Mouse (Mus musculus) lung, embryonic 14.5 days (tissue): ENCODE results near the gene Mogat2. TPM values are rescaled to one million over a fixed set of nuclear protein-coding genes. Genes with fewer than 3 reads are reported as not detected.

Experiments used
- ATAC-seq: fragments of 200-750 bp; cut with Nextera tagmentation; 2 replicates; pipeline ENCODE4 v1.8.0; 2017; ENCODE audit warnings: mild to moderate bottlenecking, moderate TSS enrichment, moderate library complexity; ENCODE audit not compliant: insufficient read depth
- DNase-seq: peaks from one replicate; pipeline ENCODE4 v3.0.0-alpha.2; 2015
- H3K27ac ChIP-seq: fragments of 300-500 bp; sonication (generic); 2 replicates; pipeline ENCODE4 v1.5.1; 2014; ENCODE audit warnings: low read depth, mild to moderate bottlenecking, moderate library complexity
- H3K27me3 ChIP-seq: fragments of 300-500 bp; sonication (generic); 2 replicates; pipeline ENCODE4 v1.6.1; 2014; ENCODE audit warnings: low read length, control low read depth; ENCODE audit not compliant: insufficient read depth
- H3K36me3 ChIP-seq: fragments of 300-500 bp; sonication (generic); 2 replicates; pipeline ENCODE4 v1.6.1; 2014; ENCODE audit warnings: control low read depth; ENCODE audit not compliant: insufficient read depth
- H3K4me1 ChIP-seq: fragments of 300-500 bp; sonication (generic); 2 replicates; pipeline ENCODE4 v1.6.1; 2014; ENCODE audit warnings: antibody characterized with exemption, control low read depth; ENCODE audit not compliant: insufficient read depth
- H3K4me2 ChIP-seq: fragments of 300-500 bp; sonication (generic); 2 replicates; pipeline ENCODE4 v1.6.1; 2014; ENCODE audit warnings: mild to moderate bottlenecking
- H3K4me3 ChIP-seq: fragments of 300-500 bp; sonication (generic); 2 replicates; pipeline ENCODE4 v1.5.1; 2014; ENCODE audit warnings: low read depth, low read length
- H3K9ac ChIP-seq: fragments of 300-500 bp; sonication (generic); 2 replicates; pipeline ENCODE4 v1.6.1; 2014
- H3K9me3 ChIP-seq: fragments of 300-500 bp; sonication (generic); 2 replicates; pipeline ENCODE4 v1.6.1; 2016; ENCODE audit warnings: low read depth, low read length, control low read depth
- CTCF ChIP-seq: IDR thresholded peaks from 2 replicates; pipeline ENCODE4 v1.5.1; 2016; ENCODE audit warnings: antibody characterized with exemption, low read depth
- WGBS: fragments of 180-500 bp; shearing (Covaris S2); extraction: QIAGEN DNeasy Blood & Tissue Kit; methylation state at CpG from one replicate; pipeline ENCODE4 v1.1.7; 2014; 5-methylcytosine and 5-hydroxymethylcytosine counted together
- polyA plus RNA-seq: library from polyadenylated mRNA; unstranded; fragments of >200 nt; fragmentation: Nextera tagmentation; extraction: Ambion mirVana; gene quantifications from 2 replicates; pipeline ENCODE4 v1.2.1, GENCODE M21; 2014

The Mogat2 gene
- polyA plus RNA-seq, result 1.4 and 1.6 TPM in 2 replicates

DNA sequence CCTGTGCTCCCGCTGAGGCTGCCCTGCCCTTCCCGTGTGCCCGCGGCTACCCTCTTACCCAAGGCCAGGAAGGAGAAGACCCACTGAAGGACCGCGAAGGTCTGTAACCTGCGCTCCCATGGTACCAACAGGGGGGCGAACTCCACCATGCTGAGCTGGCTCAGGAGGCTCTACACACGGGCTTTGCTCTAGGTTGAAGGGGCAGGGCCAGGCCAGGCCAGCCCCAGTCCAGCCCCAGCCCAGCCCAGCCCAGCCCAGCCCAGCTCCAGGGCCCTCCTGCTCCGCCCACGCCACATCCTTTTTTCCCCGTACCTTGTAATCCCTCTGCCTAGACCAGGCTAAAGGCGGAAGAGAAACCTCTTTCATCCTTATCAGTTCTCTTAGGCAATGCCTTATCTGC lies at the start of gene Mogat2:
Mogat2 (minus strand) TSS at position 203 of the 400 bp plus-strand sequence.
- peak; percentile 87 for ATAC-seq
- H3K27me3 ChIP-seq, result peaks cover 8% of the 10 kb centered on the region; the same call in 1 of the 2 replicates
- peak; percentile 39 for DNase-seq
- no peak for TF ChIP-seq CTCF
- H3K4me3 ChIP-seq, result peak within 1 kb of the TSS; percentile 9; the same call in 1 of the 2 replicates
- H3K9me3 ChIP-seq, result no peaks in the 10 kb centered on the region
- no peaks in the 10 kb centered on the region for H3K36me3 ChIP-seq
- WGBS, result 4% methylated on average over 13 of the region's 13 CpGs
- no peak within 1 kb of the TSS for H3K27ac ChIP-seq
- peak within 1 kb of the TSS; percentile 55 for H3K4me2 ChIP-seq
- peaks cover 7% of the 10 kb centered on the region; the same call in 1 of the 2 replicates for H3K4me1 ChIP-seq
- no peak within 1 kb of the TSS for H3K9ac ChIP-seq

DNA sequence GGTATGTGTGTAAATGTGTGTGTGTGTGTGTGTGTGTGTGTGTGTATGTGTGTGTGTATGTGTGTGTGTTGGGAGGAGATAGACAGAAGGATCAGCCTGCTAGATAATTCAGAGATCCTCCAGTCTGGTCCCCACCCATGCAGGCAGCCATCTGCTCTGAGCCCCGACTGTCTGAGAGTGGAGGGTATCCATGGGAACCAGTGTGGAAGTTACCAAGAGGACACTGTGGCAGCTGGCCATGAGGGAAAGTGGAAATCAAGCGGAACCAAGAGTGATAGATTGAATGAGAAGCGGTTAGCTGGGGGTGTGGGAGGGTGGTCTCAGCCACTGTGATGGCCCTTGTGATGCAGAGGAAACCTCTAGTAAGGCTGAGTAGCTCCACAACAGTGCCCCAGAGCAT lies 48.9 kb upstream of the Mogat2 start:
- 44% methylated on average over 3 of the region's 3 CpGs for WGBS
- H3K4me1 ChIP-seq, result no peaks in the 10 kb centered on the region
- no peak overlapping the region for H3K4me3 ChIP-seq
- H3K9ac ChIP-seq, result no peak overlapping the region
- H3K27ac ChIP-seq, result no peak overlapping the region
- no peaks in the 10 kb centered on the region for H3K9me3 ChIP-seq
- no peaks in the 10 kb centered on the region for H3K36me3 ChIP-seq
- DNase-seq (no peak), ATAC-seq (no peak)
- no peaks in the 10 kb centered on the region for H3K27me3 ChIP-seq
- TF ChIP-seq CTCF, result no peak
- H3K4me2 ChIP-seq, result no peak overlapping the region

DNA sequence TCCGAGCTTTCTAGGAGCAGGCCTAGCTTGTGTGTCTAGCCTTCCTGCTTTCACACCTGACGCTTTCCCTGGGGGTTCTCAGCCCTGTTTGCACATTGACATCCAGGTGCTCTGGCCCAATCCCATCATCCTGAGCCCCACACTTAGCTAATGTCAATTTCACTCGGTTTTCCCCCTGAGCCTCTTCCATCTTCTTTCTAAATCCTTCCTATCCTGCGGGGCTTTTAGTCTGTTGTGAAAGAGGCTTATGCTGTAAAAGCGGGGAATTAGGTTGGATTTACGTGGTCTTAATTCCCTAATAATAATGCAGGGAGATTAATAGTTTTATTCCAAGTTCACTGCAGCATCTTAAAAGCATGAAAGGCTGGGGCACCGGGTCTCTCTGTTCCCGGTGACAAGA lies 41.2 kb upstream of the Mogat2 start:
- ATAC-seq (no peak), DNase-seq (no peak)
- H3K9me3 ChIP-seq, result no peaks in the 10 kb centered on the region
- no peaks in the 10 kb centered on the region for H3K36me3 ChIP-seq
- H3K27me3 ChIP-seq, result no peaks in the 10 kb centered on the region
- TF ChIP-seq CTCF, result no peak
- no peak overlapping the region for H3K4me3 ChIP-seq
- no peak overlapping the region for H3K9ac ChIP-seq
- H3K4me1 ChIP-seq, result no peaks in the 10 kb centered on the region
- no peak overlapping the region for H3K4me2 ChIP-seq
- H3K27ac ChIP-seq, result no peak overlapping the region
- WGBS, result 65% methylated on average over 8 of the region's 8 CpGs

DNA sequence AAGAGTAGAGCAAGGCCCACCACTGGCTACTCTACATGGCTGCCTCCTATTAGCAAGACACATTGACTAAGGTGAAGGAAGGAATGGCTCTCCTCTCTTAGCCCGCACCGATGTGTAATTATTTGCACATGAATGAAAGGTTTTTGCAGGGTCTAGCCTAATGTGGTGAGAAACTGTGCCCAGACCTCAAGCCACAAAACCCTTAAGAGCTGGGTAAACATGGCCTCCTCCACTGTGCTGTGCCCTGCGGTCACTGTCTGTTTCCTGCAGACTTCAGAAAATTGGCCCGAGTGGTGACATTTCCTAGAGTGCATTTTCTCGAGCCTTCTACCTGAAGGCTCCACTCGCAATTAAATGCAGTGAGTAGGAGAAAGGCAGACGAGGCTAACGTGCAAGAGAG lies 39.9 kb upstream of the Mogat2 start:
- no peak overlapping the region for H3K9ac ChIP-seq
- no peak for TF ChIP-seq CTCF
- no peaks in the 10 kb centered on the region for H3K36me3 ChIP-seq
- H3K9me3 ChIP-seq, result no peaks in the 10 kb centered on the region
- WGBS, result 73% methylated on average over 8 of the region's 8 CpGs
- no peak for ATAC-seq
- no peak overlapping the region for H3K4me3 ChIP-seq
- no peaks in the 10 kb centered on the region for H3K27me3 ChIP-seq
- no peak overlapping the region for H3K27ac ChIP-seq
- no peak overlapping the region for H3K4me2 ChIP-seq
- no peaks in the 10 kb centered on the region for H3K4me1 ChIP-seq
- DNase-seq, result no peak

DNA sequence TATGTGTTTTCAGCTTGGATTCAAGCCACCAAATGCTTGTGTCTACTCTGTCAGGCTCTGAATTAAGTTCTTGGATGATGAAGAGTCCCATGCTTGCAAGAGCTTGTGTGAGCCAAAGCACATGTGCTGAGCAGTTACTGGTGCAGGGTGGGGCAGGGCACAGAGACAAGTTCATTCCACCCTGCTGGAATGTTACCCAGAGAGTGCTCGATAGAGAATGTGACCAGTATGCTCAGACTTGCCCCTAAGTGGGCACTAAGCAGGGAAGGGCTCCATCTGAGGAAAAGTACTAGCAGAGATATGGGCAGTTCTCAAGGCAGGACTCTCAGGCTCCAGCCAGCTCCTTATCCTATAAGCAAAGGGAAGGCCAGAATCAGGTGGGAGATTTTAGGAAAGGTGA lies 38.3 kb upstream of the Mogat2 start:
- Histone ChIP-seq H3K36me3 (no peaks in the 10 kb centered on the region), H3K27me3 (no peaks in the 10 kb centered on the region), H3K4me1 (no peaks in the 10 kb centered on the region), H3K27ac (no peak overlapping the region), H3K4me3 (no peak overlapping the region), H3K9me3 (no peaks in the 10 kb centered on the region), H3K9ac (no peak overlapping the region), H3K4me2 (no peak overlapping the region)
- WGBS, result 62% methylated on average over 1 of the region's 1 CpGs
- no peak for DNase-seq
- ATAC-seq, result no peak
- TF ChIP-seq CTCF, result no peak

DNA sequence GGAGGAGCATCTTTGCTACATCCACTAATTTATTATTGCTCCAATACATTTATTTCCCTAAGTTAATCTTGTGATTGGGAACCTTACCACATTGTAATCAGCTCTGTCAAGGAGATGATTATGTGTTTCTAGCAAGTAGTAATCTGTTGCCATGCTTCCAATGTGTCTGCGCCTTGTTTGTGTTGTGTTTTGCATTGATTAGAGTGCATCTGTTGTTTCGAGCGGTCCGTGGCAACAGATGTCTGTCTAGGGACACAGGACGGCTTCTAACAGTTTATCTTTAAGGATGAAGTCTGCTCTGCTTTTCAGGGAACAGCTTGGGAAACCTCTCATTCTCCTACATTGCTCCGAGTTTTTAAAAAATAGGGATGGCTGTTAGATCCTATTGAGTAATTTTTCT lies 36.7 kb upstream of the Mogat2 start:
- Histone ChIP-seq H3K9me3 (no peaks in the 10 kb centered on the region), H3K4me1 (no peaks in the 10 kb centered on the region), H3K4me3 (no peak overlapping the region), H3K36me3 (no peaks in the 10 kb centered on the region), H3K27ac (no peak overlapping the region), H3K4me2 (no peak overlapping the region), H3K27me3 (peaks cover 3% of the 10 kb centered on the region), H3K9ac (no peak overlapping the region)
- ATAC-seq (no peak), DNase-seq (no peak)
- TF ChIP-seq CTCF, result no peak
- WGBS, result 61% methylated on average over 6 of the region's 6 CpGs

DNA sequence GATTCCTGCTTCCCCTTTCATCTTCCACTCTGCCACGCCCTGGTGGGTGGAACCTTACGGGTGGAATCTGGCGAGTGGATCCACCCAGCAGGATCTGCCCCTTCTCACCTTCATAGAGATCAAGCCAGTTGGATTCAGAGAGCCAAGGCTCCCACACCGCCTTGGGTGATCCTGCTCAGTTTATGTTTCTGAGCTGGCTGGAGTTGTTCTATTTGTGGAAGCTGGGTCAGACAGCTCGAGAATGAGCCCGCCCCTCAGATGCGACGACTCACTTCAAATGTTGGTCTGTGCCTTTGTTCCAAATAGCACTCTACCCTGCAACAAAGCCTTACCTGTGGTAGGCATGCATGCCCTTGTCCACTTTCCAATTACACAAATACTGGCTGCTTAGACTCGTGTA lies 33.2 kb upstream of the Mogat2 start:
- Histone ChIP-seq H3K9ac (no peak overlapping the region), H3K36me3 (no peaks in the 10 kb centered on the region), H3K9me3 (no peaks in the 10 kb centered on the region), H3K4me1 (no peaks in the 10 kb centered on the region), H3K4me3 (no peak overlapping the region), H3K4me2 (no peak overlapping the region), H3K27ac (no peak overlapping the region), H3K27me3 (peaks cover 38% of the 10 kb centered on the region)
- WGBS, result 43% methylated on average over 9 of the region's 9 CpGs
- ATAC-seq (no peak), DNase-seq (no peak)
- no peak for TF ChIP-seq CTCF
